Mouse (Mus musculus) hindbrain, embryonic 16.5 days (tissue): ENCODE measurements at regions not wholly inside any gene's neighbourhood (a gene's known extent, or its start where the extent isn't known, plus 50 kb on each side); places are given as distances from the start of the nearest gene placed in this dataset.

Experiments used
- ATAC-seq: fragments of 200-750 bp; cut with Nextera tagmentation; 2 replicates; pipeline ENCODE4 v1.8.0; 2017; ENCODE audit warnings: moderate TSS enrichment, moderate library complexity
- H3K27ac ChIP-seq: fragments of 300-500 bp; sonication (generic); 2 replicates; pipeline ENCODE4 v1.5.1; 2014; ENCODE audit warnings: low read depth, mild to moderate bottlenecking, control low read depth, low read length, moderate library complexity
- H3K27me3 ChIP-seq: fragments of 300-500 bp; sonication (generic); replicated peaks from 2 replicates; pipeline ENCODE4 v1.6.1; 2014; ENCODE audit warnings: low read length; ENCODE audit not compliant: control insufficient read depth, insufficient read depth
- H3K36me3 ChIP-seq: fragments of 300-500 bp; sonication (generic); 2 replicates; pipeline ENCODE4 v1.6.1; 2014; ENCODE audit warnings: mild to moderate bottlenecking, low read length, moderate library complexity, mixed read lengths; ENCODE audit not compliant: control insufficient read depth, insufficient read depth
- H3K4me1 ChIP-seq: fragments of 300-500 bp; sonication (generic); 2 replicates; pipeline ENCODE4 v1.6.1; 2014; ENCODE audit warnings: low read depth, low read length; ENCODE audit not compliant: control insufficient read depth, insufficient read depth
- H3K4me2 ChIP-seq: fragments of 300-500 bp; sonication (generic); 2 replicates; pipeline ENCODE4 v1.6.1; 2014; ENCODE audit warnings: mild to moderate bottlenecking, low read length, control low read depth, moderate library complexity
- H3K4me3 ChIP-seq: fragments of 300-500 bp; sonication (generic); 2 replicates; pipeline ENCODE4 v1.5.1; 2014; ENCODE audit warnings: mild to moderate bottlenecking, low read length, control low read depth, moderate library complexity
- H3K9ac ChIP-seq: fragments of 300-500 bp; sonication (generic); 2 replicates; pipeline ENCODE4 v1.6.1; 2014; ENCODE audit warnings: low read depth, mild to moderate bottlenecking, control low read depth, low read length, moderate library complexity
- H3K9me3 ChIP-seq: fragments of 300-500 bp; sonication (generic); 2 replicates; pipeline ENCODE4 v1.6.1; 2014; ENCODE audit warnings: mild to moderate bottlenecking, low read length, moderate library complexity; ENCODE audit not compliant: control insufficient read depth
- WGBS: fragments of 180-500 bp; shearing (Covaris S2); extraction: QIAGEN DNeasy Blood & Tissue Kit; methylation state at CpG from one replicate; pipeline ENCODE4 v1.1.7; 2014; 5-methylcytosine and 5-hydroxymethylcytosine counted together

DNA sequence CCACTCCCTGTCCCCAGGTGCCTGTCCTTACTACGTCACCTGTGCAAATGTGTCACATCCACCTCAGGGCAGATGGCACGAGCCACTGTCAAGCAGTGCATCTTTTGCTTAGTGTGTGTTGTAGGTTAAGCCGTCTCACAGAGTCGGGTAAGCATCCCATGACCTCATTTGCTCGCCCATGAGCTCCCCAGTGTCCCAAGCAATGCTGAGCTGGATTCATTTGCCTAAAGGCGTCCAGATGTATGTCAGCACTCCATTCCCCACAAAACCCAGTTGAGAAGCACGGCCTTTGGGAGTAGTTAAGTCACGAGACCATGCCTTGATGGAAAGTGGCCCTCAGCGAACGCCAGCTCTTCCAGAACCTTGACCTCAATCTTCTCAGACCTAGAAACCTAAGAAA is 242.7 kb upstream of the Sulf2 start:
- no peak for ATAC-seq
- H3K4me1 ChIP-seq = peaks cover 18% of the 10 kb centered on the region
- WGBS = 75% methylated on average over 10 of the region's 10 CpGs
- no peak overlapping the region for H3K4me3 ChIP-seq
- H3K9ac ChIP-seq = no peak overlapping the region
- H3K36me3 ChIP-seq = no peaks in the 10 kb centered on the region
- H3K4me2 ChIP-seq = no peak overlapping the region
- no peaks in the 10 kb centered on the region; the same call in 1 of the 2 replicates for H3K27me3 ChIP-seq
- H3K27ac ChIP-seq = no peak overlapping the region
- H3K9me3 ChIP-seq = no peaks in the 10 kb centered on the region

GRCm38 (mm10) chr2:166394666-166395065 is 239.2 kb upstream of the Sulf2 start:
- H3K4me3 ChIP-seq = no peak overlapping the region
- H3K36me3 ChIP-seq = no peaks in the 10 kb centered on the region
- H3K9ac ChIP-seq = no peak overlapping the region
- H3K27ac ChIP-seq = no peak overlapping the region
- no peaks in the 10 kb centered on the region for H3K9me3 ChIP-seq
- ATAC-seq = peak; percentile 74
- 23% methylated on average over 13 of the region's 13 CpGs for WGBS
- H3K4me2 ChIP-seq = peak overlapping the region; percentile 0; the same call in 1 of the 2 replicates
- H3K4me1 ChIP-seq = peaks cover 17% of the 10 kb centered on the region
- peaks cover 2% of the 10 kb centered on the region; the same call in 1 of the 2 replicates for H3K27me3 ChIP-seq

DNA sequence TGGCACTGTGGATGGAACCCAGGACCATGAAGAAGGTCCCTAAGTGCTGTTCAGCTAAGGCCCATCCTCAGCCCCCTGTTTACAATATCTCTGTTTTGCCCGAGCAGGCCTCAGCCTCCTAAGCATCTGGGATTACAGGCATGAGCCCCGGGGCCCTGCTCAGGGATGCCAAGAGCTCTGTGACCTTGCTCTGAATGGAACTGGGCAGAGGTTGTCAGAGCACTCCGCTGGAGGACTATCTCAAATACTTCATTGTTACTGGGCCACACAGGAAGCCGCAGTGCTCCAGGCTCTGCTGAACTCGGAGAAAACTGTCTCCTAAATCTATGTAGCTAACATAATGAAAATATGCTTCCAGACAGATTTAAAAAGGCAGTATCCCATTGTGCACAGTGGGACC is 235.7 kb upstream of the Sulf2 start:
- ATAC-seq = no peak
- 31% methylated on average over 5 of the region's 5 CpGs for WGBS
- no peak overlapping the region for H3K4me3 ChIP-seq
- peaks cover 15% of the 10 kb centered on the region for H3K4me1 ChIP-seq
- H3K9me3 ChIP-seq = no peaks in the 10 kb centered on the region
- no peaks in the 10 kb centered on the region for H3K36me3 ChIP-seq
- peaks cover 2% of the 10 kb centered on the region; the same call in 1 of the 2 replicates for H3K27me3 ChIP-seq
- no peak overlapping the region for H3K9ac ChIP-seq
- no peak overlapping the region for H3K27ac ChIP-seq
- no peak overlapping the region for H3K4me2 ChIP-seq

DNA sequence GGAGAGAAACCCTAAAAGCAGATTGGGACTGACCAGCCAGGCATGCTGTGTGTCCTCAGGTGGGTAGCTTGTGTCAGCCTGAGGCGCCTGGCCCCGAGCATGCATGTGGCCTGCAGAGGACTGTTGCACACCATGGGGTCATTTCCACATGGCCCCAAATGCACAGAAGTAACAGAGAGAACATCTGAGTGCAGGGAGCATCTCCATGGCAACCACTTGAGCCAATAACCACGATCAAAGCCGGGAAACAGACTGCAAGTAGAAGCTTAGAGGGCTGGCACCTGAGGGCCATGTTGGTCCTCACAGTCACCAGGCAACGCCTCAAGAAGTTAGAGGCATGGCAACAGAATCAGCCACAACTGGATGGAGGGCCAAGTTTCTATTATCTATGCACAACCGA is 232.6 kb upstream of the Sulf2 start:
- Histone ChIP-seq H3K4me3 (no peak overlapping the region), H3K4me1 (peaks cover 18% of the 10 kb centered on the region)

DNA sequence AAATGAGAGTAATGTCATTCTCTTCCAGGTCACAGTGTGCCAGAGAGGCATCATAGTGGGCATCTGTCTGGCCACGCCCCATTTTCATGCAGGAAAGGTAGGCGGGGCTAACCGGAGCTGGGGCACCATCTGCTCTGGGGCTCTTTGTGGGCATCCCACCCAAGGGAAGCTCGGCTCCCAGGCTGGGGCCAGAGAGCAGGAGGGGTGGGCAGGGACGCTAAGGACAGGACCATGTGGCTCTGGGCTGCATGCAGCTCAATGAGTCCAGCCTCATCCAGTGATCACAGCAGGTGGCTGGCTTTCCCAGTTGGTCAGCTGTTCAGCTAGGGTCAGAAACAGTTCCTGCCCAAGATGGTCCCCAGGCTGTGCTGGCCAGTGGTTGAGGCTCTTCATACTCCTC is 231.4 kb upstream of the Sulf2 start:
- 57% methylated on average over 5 of the region's 5 CpGs for WGBS
- ATAC-seq = no peak
- H3K9me3 ChIP-seq = no peaks in the 10 kb centered on the region
- H3K36me3 ChIP-seq = no peaks in the 10 kb centered on the region
- no peak overlapping the region for H3K4me3 ChIP-seq
- peaks cover under 1% of the 10 kb centered on the region for H3K27me3 ChIP-seq
- H3K4me2 ChIP-seq = no peak overlapping the region
- no peak overlapping the region for H3K9ac ChIP-seq
- no peak overlapping the region for H3K27ac ChIP-seq
- peaks cover 18% of the 10 kb centered on the region for H3K4me1 ChIP-seq

More for the DNA sequence above, 232.6 kb upstream of the Sulf2 start:
- Histone ChIP-seq H3K36me3 (no peaks in the 10 kb centered on the region), H3K9me3 (no peaks in the 10 kb centered on the region), H3K27ac (no peak overlapping the region), H3K27me3 (peaks cover 2% of the 10 kb centered on the region; the same call in 1 of the 2 replicates), H3K4me2 (no peak overlapping the region), H3K9ac (no peak overlapping the region)
- no peak for ATAC-seq
- WGBS = 22% methylated on average over 6 of the region's 6 CpGs

DNA sequence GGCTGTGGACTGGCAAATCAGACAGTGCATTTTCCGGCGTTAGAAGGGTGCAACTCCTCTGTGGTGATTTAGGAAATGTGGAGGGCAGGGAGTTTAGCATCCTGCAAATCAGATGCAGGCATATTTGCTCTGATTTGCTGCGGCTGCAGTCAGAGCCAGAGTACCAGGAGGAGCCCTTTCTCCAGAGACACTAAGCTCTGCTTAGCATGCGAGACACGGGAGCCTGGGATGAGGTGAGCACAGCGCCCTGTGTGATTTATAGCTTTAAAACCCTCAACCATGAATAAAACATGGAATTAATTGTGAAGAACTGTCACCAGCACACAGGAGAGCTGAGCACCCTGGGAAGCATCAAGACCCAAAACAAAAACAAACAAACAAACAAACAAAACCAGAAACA is 229.1 kb upstream of the Sulf2 start:
- H3K36me3 ChIP-seq = no peaks in the 10 kb centered on the region
- H3K9ac ChIP-seq = peak overlapping the region; percentile 8; the same call in 1 of the 2 replicates
- H3K4me1 ChIP-seq = peaks cover 18% of the 10 kb centered on the region
- H3K4me3 ChIP-seq = no peak overlapping the region
- no peaks in the 10 kb centered on the region for H3K9me3 ChIP-seq
- no peaks in the 10 kb centered on the region; the same call in none of the 2 replicates for H3K27me3 ChIP-seq
- peak overlapping the region; percentile 55 for H3K27ac ChIP-seq
- WGBS = 13% methylated on average over 6 of the region's 6 CpGs
- no peak overlapping the region for H3K4me2 ChIP-seq
- ATAC-seq = peak; percentile 73; the same call in 1 of the 2 replicates

DNA sequence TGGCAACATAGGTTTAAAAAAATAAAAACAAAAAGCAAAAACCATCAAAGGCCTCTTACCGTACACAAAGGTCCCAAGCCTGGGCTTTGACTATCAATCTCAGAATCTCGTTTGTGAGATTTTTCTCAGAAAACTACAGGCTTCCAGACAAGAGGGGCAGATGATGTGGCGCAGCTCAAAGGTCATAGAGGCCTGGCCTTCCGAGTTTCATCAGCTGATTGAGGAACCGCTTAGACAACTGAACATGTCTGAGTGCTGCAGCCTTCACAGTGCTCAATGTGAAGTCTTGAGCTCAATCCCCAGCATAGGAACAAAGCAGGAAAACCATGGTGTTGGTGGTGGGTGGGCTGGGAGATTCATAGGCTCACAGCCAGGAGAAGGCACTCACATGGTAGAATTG is 227.9 kb upstream of the Sulf2 start:
- Histone ChIP-seq H3K9ac (no peak overlapping the region), H3K27ac (no peak overlapping the region), H3K27me3 (no peaks in the 10 kb centered on the region; the same call in none of the 2 replicates), H3K4me2 (no peak overlapping the region), H3K36me3 (no peaks in the 10 kb centered on the region), H3K9me3 (no peaks in the 10 kb centered on the region), H3K4me1 (peaks cover 18% of the 10 kb centered on the region), H3K4me3 (no peak overlapping the region)
- ATAC-seq = no peak
- 81% methylated on average over 5 of the region's 5 CpGs for WGBS

DNA sequence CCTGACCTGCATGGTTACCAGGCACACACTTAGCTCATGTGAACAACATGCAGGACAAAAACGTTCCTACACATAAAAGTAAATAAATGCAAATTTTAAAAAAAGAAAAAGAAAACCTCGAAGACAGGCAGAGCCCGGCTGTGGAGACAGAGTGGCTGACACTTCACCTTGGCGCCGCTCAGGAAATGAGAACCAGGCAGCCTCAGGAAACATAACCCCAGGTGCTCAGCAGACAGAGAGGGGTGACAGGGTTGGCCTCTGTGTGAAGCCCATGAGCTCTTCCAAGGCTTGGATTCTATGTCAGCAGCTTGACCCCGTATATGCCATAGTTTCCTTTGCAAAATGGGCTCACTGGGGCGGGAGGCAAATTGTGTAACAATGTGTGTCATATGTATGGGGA is 226.7 kb upstream of the Sulf2 start:
- WGBS = 81% methylated on average over 7 of the region's 7 CpGs
- Histone ChIP-seq H3K4me1 (peaks cover 20% of the 10 kb centered on the region), H3K27me3 (no peaks in the 10 kb centered on the region; the same call in none of the 2 replicates), H3K4me3 (no peak overlapping the region), H3K36me3 (no peaks in the 10 kb centered on the region), H3K9ac (no peak overlapping the region), H3K9me3 (no peaks in the 10 kb centered on the region), H3K4me2 (no peak overlapping the region), H3K27ac (no peak overlapping the region)
- ATAC-seq = no peak

DNA sequence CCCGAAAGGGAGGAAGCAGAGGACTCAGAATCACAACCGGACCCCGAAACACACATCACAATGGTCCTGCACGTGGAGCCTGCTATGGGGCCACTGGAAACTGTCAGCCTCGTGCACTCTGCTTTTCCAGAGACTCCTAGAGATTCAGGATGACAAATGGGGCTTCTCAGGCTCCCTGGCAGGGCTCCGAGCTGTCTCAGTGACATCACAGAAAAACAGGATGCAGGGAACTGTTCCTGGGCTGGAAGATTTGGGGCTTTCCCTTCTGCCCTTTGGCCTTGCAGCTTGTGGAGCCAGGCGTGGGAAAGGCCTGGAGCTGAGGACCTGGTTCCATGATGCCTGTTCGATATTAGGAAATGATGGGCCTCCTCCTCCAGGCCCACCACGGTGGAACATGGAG is 225.4 kb upstream of the Sulf2 start:
- Histone ChIP-seq H3K4me1 (peaks cover 22% of the 10 kb centered on the region), H3K36me3 (no peaks in the 10 kb centered on the region), H3K9ac (no peak overlapping the region), H3K4me3 (no peak overlapping the region), H3K27me3 (no peaks in the 10 kb centered on the region; the same call in none of the 2 replicates), H3K4me2 (no peak overlapping the region), H3K27ac (no peak overlapping the region), H3K9me3 (no peaks in the 10 kb centered on the region)
- 84% methylated on average over 9 of the region's 9 CpGs for WGBS
- no peak for ATAC-seq

GRCm38 (mm10) chr2:166378325-166378724 is 222.9 kb upstream of the Sulf2 start:
- Histone ChIP-seq H3K4me2 (no peak overlapping the region), H3K27me3 (peaks cover 5% of the 10 kb centered on the region; the same call in 1 of the 2 replicates), H3K9ac (no peak overlapping the region), H3K9me3 (no peaks in the 10 kb centered on the region), H3K4me3 (no peak overlapping the region), H3K27ac (no peak overlapping the region), H3K36me3 (no peaks in the 10 kb centered on the region), H3K4me1 (peaks cover 8% of the 10 kb centered on the region)
- no peak for ATAC-seq
- WGBS = 28% methylated on average over 3 of the region's 3 CpGs
